Mouse (Mus musculus) spleen, postnatal 14 days (tissue): ENCODE results near the gene Ppp6r3.

Experiments used
- DNase-seq, 2 experiments: peaks; one replicate each; pipeline ENCODE4 v3.0.0; 2021 to 2022; ENCODE audit warnings: low spot score in 2 of 2

The Ppp6r3 gene

DNA sequence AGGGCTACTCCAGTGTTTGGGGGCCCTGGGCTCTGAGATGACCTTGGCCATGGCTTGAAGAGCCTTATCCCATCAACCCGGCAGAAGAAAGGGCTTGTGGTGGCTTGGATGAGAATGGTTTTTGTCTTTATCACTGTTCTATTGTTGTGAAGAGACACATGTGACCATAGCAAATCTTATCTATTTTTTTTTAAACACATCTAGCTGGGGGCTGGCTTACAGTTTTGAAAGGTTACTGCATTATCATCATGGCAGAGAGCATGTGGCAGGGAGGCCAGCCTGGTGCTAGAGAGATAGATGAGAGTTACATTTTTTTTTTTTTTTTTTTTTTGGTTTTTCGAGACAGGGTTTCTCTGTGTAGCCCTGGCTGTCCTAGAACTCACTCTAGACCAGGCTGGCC lies 143.6 kb downstream of the Ppp6r3 start:
- DNase-seq = no peak

DNA sequence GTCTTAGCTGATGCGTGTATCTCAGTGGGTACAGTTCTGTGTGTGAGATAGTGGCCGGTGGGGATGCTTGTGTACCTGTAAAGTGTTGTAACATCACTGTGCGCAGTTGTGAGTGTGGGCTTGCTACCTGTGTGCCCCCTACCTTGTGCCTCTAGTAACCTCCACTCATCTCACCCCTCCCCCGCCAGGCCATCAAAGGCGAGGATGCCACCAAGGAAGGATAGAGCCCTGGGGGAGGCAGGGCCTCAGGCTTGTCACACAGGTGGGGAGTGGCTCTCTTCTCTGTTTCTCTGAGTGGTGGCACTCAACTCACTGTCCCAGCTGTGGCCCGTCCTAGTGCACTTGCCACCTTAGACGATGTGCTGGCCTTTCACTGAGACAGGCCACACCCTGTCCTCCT lies 144.5 kb downstream of the Ppp6r3 start:
- DNase-seq = no peak

- DNase-seq = no peak
Measured at GRCm38 (mm10) chr19:3429156-3429816, 146.3 kb downstream of the Ppp6r3 start.

- no peak for DNase-seq
Measured at GRCm38 (mm10) chr19:3428057-3428830, 147.3 kb downstream of the Ppp6r3 start.

- DNase-seq = no peak
Measured at GRCm38 (mm10) chr19:3424214-3424613, 151.3 kb downstream of the Ppp6r3 start.

DNA sequence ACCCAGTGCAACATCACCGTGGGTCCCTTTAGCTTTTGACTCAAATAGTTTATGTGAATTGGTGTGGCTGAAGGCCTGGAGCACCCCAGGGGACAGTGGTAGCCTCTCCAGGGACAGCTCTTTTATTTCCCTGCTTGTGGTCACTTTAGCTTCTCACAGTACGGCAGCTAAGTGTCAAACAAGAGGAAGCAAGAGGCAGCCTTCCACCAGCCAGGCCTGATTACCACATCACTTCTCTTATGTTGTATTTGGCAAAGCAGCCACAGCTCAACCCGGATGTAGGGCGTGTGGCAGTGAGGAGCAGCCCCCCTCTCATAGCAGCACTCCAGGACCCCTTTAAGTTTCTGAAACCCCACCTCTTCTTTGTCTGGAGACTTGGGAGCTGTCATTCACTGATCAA lies 152.6 kb downstream of the Ppp6r3 start:
- no peak for DNase-seq

GRCm38 (mm10) chr19:3422488-3422887 lies 153.1 kb downstream of the Ppp6r3 start:
- DNase-seq = no peak

- DNase-seq = no peak
Measured at GRCm38 (mm10) chr19:3419251-3419650, 156.3 kb downstream of the Ppp6r3 start.

- no peak for DNase-seq
Measured at GRCm38 (mm10) chr19:3414268-3414733, 161.2 kb downstream of the Ppp6r3 start, which contains the start of gene Gal. TSS of gene Gal (minus strand) at chr19:3414544.

DNA sequence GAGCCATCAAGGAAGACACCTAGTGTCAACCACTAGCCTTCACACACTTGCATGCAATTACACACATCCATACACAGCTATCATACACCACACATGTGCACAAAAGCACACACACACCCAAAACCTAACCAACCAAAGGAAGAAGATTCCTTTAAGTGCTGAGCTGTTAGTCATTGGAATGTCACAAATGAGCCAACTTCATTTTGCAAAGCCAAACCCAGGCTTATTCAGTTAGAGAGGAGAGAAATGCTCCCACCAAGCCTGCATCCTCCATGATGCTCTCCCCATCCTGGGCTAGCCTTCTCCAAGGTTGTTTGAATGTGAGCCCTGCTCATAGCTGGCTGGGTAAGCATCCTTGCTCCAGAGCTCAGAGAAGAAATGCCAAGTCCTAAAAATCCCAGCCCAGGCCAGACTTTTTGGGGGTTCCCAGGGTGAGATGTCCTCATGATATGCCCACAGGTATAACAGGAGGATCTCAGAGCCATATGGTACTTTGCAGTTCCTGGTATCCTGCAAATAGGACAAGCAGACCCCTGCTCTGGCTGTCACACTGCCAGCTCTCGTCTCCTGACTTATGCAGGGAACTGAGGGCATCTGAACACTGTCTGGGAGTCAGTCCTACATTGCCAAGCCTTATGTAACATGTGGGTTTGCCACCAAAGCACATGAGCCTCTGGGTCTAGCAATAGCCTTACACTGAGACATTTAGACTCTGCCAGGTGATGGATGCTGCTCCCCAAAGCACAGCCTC lies 169.8 kb downstream of the Ppp6r3 start:
- no peak for DNase-seq
